Mouse (Mus musculus) left cerebral cortex, postnatal 25 days (tissue): Measurements from ENCODE around the gene Anapc2. TPM values are rescaled to one million over a fixed set of nuclear protein-coding genes. Genes with fewer than 3 reads are reported as not detected.

Experiments
- DNase-seq, 2 experiments: peaks; one replicate each; pipeline ENCODE4 v3.0.0; 2022; ENCODE audit warnings: low spot score in 2 of 2, mixed read lengths in 1 of 2
- intact Hi-C: fragments of 180-260 bp; cut with DNase I; formaldehyde crosslinking; loops from one replicate; pipeline ENCODE4 v1.15.1; 2025
- total RNA-seq, 2 experiments: library from RNA; stranded (reverse); gene quantifications; 2 replicates each; pipeline ENCODE4 v1.2.3; 2021

Anapc2 gene
- total RNA-seq, 2 experiments from 2014 or later, result 73.0 to 77.2 TPM

DNA sequence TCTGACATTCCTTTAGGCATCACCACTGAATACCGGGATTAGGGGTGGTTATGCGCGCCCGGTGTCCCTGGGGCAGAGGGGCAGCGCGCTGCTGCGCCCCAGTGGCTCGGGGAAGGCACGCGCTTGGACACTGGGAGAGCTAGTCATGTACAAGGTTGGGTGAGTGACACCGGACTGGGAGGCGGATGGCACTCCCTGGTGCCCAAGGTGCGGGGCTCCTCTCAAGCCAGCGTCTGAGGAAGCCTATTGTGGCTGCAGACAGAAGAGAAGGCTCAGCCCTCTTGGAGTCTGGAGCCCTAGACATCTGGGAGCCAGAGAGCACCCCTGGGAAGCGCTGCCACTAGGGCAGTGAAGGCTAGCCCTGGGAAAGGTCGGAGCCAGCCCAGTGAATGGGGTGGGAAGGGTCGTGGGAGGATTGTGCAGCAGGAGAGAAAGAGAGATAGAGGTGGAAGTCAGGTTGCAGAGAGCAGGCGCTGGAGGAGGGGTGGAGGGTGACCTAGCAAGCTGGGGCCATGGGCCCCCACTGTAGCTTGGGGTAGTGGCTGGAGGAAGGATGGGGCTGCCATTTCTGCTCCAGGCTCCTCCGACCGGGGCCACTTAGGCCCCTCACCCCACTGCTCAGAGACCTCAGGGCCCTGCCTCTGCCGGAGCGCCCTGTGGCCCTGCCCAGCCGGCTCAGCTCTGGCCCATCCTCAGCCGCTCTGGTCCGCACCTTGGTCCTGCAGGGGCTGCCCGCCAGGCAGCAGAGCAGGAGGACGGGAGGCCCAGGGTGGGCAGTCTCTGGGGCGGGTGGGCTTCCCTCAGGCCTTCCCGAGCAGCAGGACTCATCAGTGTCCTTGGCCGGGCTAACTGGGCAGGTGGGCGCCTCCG lies 19.1 kb downstream of the Anapc2 start:
- intact Hi-C loops, result no loop called here
- DNase-seq, result no peak

DNA sequence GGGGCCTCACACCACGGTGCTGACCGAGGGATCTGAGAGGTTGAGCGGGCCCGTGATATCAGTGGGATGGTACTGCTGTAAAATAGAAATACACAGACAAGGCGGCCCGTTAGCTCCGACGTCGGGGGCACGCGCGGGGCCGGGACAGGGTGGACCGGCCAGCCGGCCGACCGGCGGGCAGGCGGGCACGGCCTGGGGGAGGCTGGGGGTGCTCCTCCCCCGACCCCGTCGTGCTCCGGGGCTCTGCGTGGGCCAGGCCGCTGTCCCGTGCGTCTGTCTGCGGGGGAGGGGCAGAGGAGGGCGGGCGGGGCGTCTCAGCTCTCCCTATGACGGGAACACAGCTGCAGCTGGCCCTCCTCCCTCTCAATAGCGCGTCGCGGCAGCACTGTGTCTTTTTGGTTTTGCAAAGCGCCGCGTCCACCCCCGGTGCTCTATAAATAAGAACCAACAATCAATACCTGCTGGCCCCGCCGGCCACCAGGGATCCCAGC lies 19.8 kb downstream of the Anapc2 start:
- intact Hi-C loops, result no loop called here
- peak in 1 of 2 experiments; percentile 68 for DNase-seq

DNA sequence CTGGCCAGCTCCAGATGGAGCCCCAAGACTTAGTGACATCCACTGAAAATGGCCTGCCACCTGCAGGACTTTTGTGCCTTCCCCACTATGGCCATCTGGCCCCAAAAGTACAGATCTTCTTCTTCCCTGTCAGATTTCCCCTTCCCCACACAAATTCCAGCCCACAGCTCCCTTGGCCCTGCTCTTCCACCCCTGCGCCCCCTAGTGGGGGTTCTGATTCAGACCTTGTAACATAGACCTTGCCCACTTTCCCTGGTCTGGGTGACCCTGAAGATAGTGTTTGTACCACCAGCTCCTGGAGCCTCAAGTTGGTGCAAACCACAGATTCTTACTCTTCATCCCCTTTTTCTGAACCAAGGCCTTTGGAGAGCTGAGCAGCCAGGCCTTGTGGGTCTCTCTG lies 20.6 kb downstream of the Anapc2 start:
- peak in 1 of 2 experiments; percentile 59 for DNase-seq
- intact Hi-C loops, result no loop called here

DNA sequence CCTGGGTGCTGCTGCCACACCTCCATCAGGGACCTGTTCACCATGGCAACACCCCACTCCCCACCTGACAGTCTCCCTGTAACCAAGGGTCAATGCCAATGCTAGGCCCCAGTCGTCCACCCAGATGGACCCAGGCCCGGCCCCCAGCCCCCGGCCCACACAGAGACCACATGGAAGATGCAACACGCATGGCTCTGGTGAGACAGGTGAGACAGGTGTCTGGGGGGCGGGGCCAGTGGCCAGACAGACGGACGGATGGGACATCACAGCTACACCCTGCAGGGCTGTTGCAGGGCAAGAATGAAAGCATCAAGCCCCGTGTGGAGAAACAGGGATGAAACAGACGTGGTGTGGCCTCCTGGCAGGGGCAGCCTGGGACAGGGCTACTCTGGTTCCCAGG lies 21.4 kb downstream of the Anapc2 start:
- DNase-seq, result no peak
- intact Hi-C loops, result no loop called here

DNA sequence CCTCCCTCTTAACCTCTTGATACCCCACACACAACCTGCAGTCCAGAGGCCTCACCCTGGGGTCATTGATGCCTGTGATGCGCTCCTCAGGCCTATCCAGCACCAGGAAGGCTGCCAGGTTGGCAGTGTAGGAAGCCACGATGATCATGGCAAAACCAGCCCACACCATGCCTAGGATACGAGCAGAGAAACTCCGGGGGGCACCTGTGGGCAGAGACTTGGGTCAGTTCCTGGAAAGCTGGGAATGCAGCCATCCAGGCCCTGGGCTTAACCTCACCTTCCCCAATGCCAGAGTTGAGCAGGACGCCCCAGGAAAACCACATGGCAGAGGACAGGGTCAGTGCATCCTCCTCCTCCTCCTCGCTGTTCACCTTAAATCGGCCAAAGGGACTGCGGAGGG lies 24.8 kb downstream of the Anapc2 start:
- DNase-seq, result no peak
- intact Hi-C loops, result no loop called here

DNA sequence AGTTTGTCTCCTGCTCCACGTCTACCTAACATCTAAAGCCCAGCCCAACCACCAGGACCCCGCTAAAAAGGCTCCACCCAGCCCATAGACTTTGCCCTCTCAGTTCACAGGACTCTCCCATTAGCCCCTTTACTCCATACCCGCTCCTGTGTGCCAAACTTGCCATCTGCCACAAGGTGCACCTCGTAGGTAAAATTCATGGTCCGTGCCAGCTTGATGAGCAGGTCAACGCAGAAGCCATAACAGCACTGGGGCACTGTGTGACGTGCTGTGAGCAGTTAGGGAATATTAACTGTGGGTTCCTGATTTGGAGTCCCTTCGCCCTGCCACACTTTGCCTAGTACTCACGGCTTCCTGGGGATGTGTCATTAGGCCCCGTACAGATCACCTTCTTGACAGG lies 25.8 kb downstream of the Anapc2 start:
- no peak for DNase-seq
- intact Hi-C loops, result no loop called here

DNA sequence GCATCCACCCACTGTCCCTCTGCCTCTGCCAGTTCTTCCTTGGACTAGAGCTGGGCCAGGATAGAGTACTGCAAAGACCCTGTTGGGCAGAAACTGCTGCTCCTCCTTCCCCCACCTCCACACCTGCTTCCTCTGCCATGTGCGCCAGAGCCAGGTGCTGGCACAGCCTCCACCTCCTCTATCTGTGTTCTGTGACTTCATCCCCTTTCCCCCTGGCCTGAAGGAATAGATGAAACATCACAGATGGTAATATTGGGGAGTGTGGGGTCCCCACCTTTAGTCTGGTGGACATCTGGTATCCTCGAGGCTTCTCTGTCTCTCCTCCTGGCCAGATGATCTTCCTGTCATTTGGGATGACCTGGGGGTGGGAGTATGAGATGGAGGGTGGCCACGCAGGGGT lies 31.2 kb downstream of the Anapc2 start:
- intact Hi-C loops, result no loop called here
- no peak for DNase-seq

DNA sequence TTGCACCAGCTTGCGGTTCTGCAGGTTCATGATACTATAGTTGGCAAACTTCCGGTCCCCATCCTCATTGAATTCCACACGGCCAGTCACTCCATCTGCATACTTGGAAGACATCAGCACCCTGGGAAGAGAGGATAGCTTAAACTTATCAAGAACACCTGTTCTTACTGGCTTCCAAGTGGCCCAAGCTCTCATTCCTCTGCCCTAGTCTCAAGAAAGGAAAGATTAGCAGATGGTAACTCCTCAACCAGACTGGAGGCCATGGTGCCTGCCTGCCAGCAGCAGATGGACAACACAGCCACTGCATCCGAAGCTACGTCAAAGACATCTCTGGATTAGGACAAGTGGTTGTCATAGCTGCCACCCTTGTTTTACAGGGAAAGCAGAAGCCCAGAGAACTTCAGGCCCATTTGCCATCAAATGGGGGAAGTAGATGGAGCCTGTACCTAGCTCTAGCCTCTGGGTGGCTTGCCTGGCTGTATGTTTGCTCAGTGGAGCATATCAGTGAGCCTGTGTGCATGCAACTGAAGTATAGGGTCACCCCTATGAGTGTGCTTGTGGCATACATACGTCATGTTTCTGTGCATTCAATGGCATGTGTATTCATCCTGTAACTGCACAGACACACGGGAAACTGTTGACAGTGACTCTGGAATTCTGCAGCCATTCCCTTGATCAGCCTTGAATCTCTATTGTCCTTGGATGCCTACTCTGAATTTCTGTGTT lies 31.8 kb downstream of the Anapc2 start:
- intact Hi-C loops, result no loop called here
- DNase-seq, result peak in 1 of 2 experiments; percentile 59

DNA sequence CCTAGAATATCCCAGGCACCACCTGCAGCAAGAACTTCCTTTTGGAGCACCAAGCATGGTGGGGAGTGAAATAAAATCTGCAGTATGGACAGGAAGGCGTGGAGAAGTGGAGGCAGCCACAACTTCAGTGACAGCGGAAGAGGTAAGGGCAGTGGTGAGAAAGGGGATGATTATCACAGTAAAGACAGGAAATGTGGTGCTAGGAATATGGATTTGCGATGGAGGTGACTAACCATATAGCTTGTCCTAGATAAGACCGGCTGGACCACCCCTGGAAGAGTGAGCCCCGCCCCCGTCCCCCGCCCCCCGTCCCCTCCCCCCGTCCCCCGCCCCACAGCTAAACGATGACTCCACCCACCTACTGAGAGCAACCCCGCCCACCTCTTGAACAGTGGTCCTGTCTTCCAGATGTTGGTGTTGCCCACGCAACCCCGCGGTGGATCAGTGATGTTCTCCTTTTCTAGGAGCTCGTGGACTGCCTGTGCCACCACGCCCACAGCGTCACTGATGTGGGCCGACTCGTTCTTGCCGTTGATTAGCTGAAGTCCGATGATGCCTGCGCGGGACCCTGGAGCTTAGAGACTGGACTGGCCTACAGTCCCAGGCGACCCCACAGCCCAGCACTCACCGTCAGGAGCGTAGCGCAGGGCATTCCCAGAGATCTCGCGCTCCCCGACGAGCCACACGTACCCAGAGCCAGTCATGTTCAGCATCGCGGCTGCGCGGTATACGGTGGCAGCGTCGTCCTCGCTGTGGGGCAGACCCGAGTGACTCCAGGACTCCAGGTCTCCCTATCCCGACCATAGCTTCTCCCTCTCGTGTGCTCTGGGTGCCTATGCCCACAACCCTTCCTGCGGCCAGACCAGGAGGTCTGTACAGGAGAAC lies 32.6 kb downstream of the Anapc2 start:
- no peak for DNase-seq
- intact Hi-C loops, result no loop called here

DNA sequence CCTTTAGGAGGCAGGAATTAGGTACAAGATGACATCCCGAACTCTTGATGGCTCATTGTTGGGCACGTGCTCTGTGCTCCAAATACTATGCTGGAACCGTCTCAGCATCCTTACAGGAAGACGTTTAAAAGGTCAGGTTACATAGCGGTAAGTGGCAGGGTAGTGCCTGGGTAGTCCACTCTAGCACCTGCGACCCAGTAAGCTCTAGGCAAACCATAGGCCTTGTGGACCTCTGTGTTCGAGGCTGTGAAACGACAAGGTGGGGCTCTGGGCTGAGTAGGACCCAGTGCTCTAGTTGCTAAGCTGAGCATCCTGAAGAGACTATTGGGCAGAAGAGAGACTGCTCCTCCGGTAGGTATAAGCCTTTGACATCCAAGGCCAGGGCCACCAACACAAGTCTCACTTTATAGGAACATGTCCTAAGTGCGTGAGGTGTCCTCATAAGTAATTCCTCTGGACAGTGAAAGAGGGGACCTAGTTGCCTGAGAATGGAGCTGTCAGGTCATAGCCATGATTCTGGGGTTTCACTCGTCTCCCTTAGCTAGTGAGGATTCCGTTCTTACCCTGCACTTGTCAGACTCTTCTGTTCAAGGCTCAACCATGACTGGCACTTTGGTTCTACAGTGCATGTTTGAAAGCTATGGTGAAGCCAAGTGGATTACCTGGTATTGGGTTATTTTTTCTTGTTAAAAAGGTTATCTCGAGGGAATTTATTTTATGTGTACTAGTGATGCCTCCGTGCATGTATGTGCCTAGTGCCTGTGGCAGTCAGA lies 33.5 kb downstream of the Anapc2 start:
- no peak for DNase-seq
- intact Hi-C loops, result no loop called here

DNA sequence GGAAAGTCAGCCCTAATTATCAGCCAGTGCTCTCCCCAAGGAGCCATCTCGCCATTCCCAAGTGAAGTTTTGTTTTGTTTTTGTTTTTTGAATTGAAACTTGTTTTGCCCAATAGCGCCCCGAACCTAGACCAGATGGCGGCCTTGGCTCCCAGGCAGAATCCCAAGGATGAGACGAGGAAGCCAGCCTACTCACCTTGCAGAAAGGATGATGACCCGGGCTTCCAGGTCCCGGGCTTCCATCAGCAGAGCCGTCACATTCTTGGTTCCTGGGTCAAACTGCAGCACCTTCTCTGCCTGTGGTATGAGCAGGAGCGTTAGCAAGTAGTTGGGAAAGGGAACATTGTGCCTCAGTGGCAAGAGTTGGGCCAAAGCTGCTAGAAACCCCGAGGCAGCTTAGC lies 37.9 kb downstream of the Anapc2 start:
- intact Hi-C loops, result no loop called here
- no peak for DNase-seq

DNA sequence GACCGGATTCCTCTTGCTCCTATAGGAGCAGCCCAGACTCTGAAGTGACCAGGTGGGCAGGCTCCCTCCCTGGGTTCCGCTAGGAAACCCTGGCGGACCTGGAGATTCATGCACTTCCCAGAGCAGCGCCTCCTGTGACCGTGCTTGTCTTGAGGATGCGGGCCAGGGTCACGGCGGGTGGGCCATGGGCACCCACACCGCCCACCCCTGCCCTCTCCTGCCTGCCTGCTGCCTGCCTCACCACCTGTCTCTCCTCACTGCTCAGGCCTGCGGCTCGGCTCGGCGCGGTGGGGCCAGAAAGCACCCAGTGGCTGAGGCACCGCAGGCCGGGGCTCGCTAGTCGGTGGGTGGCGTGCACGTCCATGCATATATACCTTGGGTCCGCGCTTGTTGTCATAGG lies 38.7 kb downstream of the Anapc2 start:
- DNase-seq, result no peak

DNA sequence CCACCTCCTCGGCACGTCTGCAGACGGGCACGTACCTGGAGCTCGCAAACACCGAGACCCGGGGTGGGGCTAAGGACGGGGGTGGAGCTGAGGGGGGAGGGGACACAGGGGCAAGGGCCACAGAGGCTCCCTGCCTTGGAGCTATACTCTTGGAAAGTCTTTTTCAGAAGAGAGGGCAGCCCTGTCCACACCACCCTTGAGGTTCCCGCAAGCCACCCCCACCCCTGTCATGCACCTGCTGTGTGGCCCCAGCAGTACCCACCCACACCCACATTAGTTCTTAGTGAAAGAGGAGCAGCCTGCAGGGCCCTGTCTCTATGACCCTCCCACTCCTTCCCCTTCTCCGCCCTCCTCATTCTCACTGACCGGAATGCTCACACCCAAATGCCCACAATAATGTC lies 39.2 kb downstream of the Anapc2 start:
- intact Hi-C loops, result no loop called here
- no peak for DNase-seq

More for the DNA sequence above, 38.7 kb downstream of the Anapc2 start:
- intact Hi-C loops, result no loop called here

DNA sequence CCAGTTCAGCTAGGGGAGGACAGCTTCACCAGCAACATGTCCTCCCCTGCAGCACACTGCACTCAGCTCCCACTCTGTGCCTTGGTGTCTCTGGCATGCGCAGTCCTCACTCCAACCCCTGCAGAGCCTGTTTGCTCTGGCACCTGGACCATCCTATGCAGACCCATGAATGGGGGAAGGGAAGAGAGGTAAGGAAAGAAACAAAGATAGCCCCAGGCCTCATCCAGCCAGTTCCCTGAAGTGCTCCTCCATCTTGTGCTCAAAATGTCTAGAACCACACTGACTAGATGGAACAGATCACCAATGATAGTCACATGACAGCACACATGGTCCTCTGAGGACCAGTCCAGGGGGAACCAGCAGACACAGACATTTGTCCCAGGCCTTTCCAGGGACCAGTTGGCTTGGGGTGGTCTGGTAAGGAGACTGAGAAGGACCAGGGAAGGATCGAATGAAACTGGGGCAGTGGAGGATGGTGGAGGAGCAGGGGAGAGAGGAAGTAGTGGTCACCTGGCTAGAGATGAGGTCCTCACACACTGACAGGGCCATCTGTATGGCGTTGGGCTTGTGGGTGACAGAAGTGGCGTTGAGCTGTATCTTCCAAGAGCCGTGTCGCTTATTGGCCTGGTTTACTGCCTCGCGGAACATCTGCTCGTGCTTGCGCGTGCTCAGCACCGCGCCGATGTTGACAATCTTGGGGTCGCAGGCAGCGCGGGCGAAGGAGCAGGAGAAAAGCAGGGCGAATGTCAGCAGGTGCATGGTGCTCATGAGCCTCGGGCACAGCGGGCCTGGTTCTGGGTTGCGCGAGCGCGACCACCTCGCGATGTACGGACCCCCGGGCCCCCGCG lies 46.1 kb downstream of the Anapc2 start:
- intact Hi-C loops, result no loop called here

DNA sequence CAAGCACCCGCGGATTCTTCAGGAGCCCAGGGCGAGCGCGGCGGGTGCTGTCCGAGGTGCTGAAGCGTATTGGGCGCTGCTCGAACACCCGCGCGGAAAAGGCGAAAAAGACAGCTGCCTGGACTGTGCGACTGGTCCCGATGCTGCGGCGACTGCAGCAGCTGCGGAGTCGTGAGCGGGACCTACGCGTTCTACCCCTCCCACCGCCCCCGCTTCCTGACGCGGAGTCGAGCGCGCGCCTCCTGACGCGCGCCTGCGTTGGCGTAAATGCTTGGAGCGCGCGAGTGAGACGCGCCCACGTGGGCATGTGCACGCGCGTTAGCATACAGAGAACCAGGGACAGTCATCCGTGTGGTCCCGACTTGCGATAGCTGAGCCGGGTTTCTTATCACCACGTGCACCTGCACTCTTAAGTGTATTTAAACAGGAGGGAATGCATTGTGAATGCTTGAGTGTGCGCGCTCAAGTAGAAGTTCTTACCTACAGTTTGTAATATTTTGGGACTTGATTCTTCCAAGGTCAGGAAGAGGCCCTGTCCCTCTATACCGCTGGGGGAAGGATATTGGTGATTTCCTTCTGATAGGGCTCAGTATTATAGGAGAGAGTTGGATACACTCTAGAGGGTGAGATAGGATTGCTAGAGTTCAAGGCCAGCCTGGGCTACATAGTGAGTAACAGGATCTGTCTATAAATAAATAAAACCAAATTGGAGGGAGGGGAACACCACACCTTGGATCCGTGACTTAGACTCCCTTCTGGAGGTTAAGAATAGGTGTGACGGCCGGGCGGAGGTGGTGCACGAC lies 46.9 kb downstream of the Anapc2 start, which contains the start of gene Grin1:
Gene Grin1 (minus strand): TSS at position 217 of the 803 bp plus-strand sequence.
- DNase-seq, result peak; percentile 92 to 96
- intact Hi-C loops, result no loop called here

More for the DNA sequence above, 46.1 kb downstream of the Anapc2 start:
- DNase-seq, result peak; percentile 60 to 85

DNA sequence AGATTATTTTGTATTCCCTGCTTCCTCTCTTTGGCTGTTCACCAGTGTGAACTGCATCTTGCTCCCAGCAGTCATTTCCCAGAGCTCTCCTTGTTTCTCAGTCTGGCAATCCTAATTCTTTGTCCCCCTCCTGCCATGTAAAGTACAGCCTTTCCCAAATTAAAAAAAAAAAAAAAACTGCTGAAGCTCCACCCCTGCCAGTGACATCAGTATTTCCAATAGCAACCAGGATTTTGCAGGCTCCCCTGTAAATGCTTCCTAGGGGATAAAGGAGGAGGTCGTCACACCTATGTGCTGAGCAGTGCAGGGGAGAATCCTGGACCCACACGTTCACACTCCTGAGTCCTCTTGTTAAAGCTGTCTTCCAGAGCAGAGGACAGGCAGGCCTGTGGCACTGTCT lies 47.8 kb downstream of the Anapc2 start:
- DNase-seq, result no peak
- intact Hi-C loops, result no loop called here

DNA sequence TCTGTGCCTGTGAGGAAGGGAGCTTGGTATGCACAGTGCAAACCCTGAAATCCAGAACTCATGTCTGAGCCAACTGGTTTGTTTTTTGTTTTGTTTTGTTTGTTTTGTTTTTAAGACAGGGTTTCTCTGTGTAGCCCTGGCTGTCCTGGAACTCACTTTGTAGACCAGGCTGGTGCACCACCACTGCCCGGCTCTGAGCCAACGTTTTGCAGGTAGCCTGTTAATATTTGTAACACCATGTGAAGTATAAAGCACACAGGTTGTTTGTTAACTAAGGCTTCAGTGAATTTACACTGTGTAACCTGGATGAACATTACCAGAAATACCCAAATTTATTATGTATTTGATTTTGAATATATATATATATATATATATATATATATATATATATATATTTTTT lies 53.8 kb downstream of the Anapc2 start:
- DNase-seq, result no peak
- intact Hi-C loops, result no loop called here
